Mouse (Mus musculus) CH12.LX (cell line): ENCODE measurements around the gene Mlph. TPM values are rescaled to one million over a fixed set of nuclear protein-coding genes. Genes with fewer than 3 reads are reported as not detected.

ENCODE experiments used
- DNase-seq: peaks from one replicate; pipeline ENCODE4 v3.0.0-alpha.2; 2013; ENCODE audit errors: extremely low read depth
- H3K27ac ChIP-seq: 2 replicates; pipeline ENCODE4 v1.5.1; 2012; ENCODE audit warnings: low read depth, mild to moderate bottlenecking, control low read depth, moderate library complexity; ENCODE audit not compliant: insufficient read depth
- H3K27me3 ChIP-seq: replicated peaks from 2 replicates; pipeline ENCODE3; 2012; ENCODE audit warnings: inconsistent platforms
- H3K36me3 ChIP-seq, 2 experiments: replicated peaks in 1 of 2; 2 replicates each; pipeline versions ENCODE3 to v1.6.1; 2012; ENCODE audit warnings: inconsistent platforms in 1 of 2, low read length in 1 of 2, mild to moderate bottlenecking in 1 of 2, mixed read lengths in 1 of 2, moderate library complexity in 1 of 2; ENCODE audit not compliant: control insufficient read depth in 1 of 2, insufficient read depth in 1 of 2
- H3K4me1 ChIP-seq, 2 experiments: 2 replicates each; pipeline ENCODE4 v1.6.1; 2012; ENCODE audit warnings: inconsistent platforms in 1 of 2, moderate library complexity in 1 of 2; ENCODE audit not compliant: insufficient read depth in 2 of 2, control insufficient read depth in 1 of 2
- H3K4me2 ChIP-seq: 2 replicates; pipeline ENCODE4 v1.6.1; 2012; ENCODE audit warnings: low read depth, mild to moderate bottlenecking, control low read depth; ENCODE audit not compliant: poor library complexity, insufficient read depth, severe bottlenecking
- H3K4me3 ChIP-seq, 3 experiments: fragments of 150-350 bp in 1 of 3; sonication (generic) in 1 of 3; replicated peaks in 1 of 3; 2 replicates each; pipeline versions ENCODE3 to v1.5.1; 2011 to 2012; ENCODE audit warnings: low read depth in 2 of 3, low read length in 2 of 3, mild to moderate bottlenecking in 2 of 3, moderate library complexity in 2 of 3, control low read depth in 1 of 3, improper control_type of control experiment in 1 of 3, inconsistent platforms in 1 of 3, mixed read lengths in 1 of 3; ENCODE audit not compliant: poor library complexity in 1 of 3
- H3K79me2 ChIP-seq: replicated peaks from 2 replicates; pipeline ENCODE4 v1.6.1; 2012; ENCODE audit warnings: mild to moderate bottlenecking, moderate library complexity; ENCODE audit not compliant: control insufficient read depth, poor library complexity, insufficient read depth, severe bottlenecking; ENCODE audit errors: extremely low read depth
- H3K9ac ChIP-seq: 2 replicates; pipeline ENCODE4 v1.6.1; 2012; ENCODE audit warnings: low read depth, mild to moderate bottlenecking, control low read depth, moderate library complexity; ENCODE audit not compliant: insufficient read depth
- H3K9me3 ChIP-seq: replicated peaks from 2 replicates; pipeline ENCODE3; 2012; ENCODE audit warnings: low read length, inconsistent platforms, mixed read lengths
- BHLHE40 ChIP-seq: IDR thresholded peaks from 2 replicates; pipeline ENCODE4 v1.6.1; 2011; ENCODE audit warnings: mild to moderate bottlenecking, low read depth, low read length, improper control_type of control experiment
- CHD1 ChIP-seq: IDR thresholded peaks from 2 replicates; pipeline ENCODE4 v1.6.1; 2012; ENCODE audit warnings: low read depth, low read length, improper control_type of control experiment, inconsistent platforms
- CTCF ChIP-seq, 2 experiments: IDR thresholded peaks in 1 of 2; conservative IDR thresholded peaks in 1 of 2; 2 replicates each; pipeline ENCODE4 v1.5.1; 2011 to 2012; ENCODE audit warnings: low read depth in 2 of 2, low read length in 2 of 2, improper control_type of control experiment in 1 of 2, inconsistent platforms in 1 of 2, mild to moderate bottlenecking in 1 of 2, moderate library complexity in 1 of 2
- EP300 ChIP-seq: IDR thresholded peaks from 2 replicates; pipeline ENCODE4 v1.6.1; 2011; ENCODE audit warnings: low read length, improper control_type of control experiment
- ETS1 ChIP-seq: conservative IDR thresholded peaks from 2 replicates; pipeline ENCODE4 v1.6.1; 2012; ENCODE audit warnings: low read depth, mild to moderate bottlenecking, inconsistent platforms, low read length, improper control_type of control experiment, moderate library complexity
- HCFC1 ChIP-seq: IDR thresholded peaks from 2 replicates; pipeline ENCODE4 v1.6.1; 2012; ENCODE audit warnings: low read depth, mild to moderate bottlenecking, inconsistent platforms, low read length, improper control_type of control experiment
- IRF4 ChIP-seq: IDR thresholded peaks from 2 replicates; pipeline ENCODE4 v1.6.1; 2014; ENCODE audit warnings: low read depth, mild to moderate bottlenecking, inconsistent platforms, low read length, improper control_type of control experiment
- JUN ChIP-seq: IDR thresholded peaks from 2 replicates; pipeline ENCODE4 v1.6.1; 2011; ENCODE audit warnings: low read depth, mild to moderate bottlenecking, low read length, improper control_type of control experiment, moderate library complexity; ENCODE audit not compliant: insufficient read depth
- JUND ChIP-seq: conservative IDR thresholded peaks from 2 replicates; pipeline ENCODE4 v1.6.1; 2011; ENCODE audit warnings: low read depth, low read length, improper control_type of control experiment
- MEF2A ChIP-seq: IDR thresholded peaks from 2 replicates; pipeline ENCODE4 v1.6.1; 2014; ENCODE audit warnings: low read depth, mild to moderate bottlenecking, inconsistent platforms, low read length, improper control_type of control experiment, borderline replicate concordance
- NELFE ChIP-seq: IDR thresholded peaks from 2 replicates; pipeline ENCODE4 v1.6.1; 2011; ENCODE audit warnings: low read depth, low read length, improper control_type of control experiment
- NRF1 ChIP-seq: IDR thresholded peaks from 2 replicates; pipeline ENCODE4 v1.6.1; 2014; ENCODE audit warnings: low read depth, mild to moderate bottlenecking, inconsistent platforms, low read length, improper control_type of control experiment, moderate library complexity
- POLR2A ChIP-seq: IDR thresholded peaks from 2 replicates; pipeline ENCODE4 v1.6.1; 2011; ENCODE audit warnings: low read depth, mild to moderate bottlenecking, improper control_type of control experiment, low read length
- RCOR1 ChIP-seq: conservative IDR thresholded peaks from 2 replicates; pipeline ENCODE4 v1.6.1; 2012; ENCODE audit warnings: low read depth, mild to moderate bottlenecking, inconsistent platforms, low read length, improper control_type of control experiment
- SMC3 ChIP-seq: IDR thresholded peaks from 2 replicates; pipeline ENCODE4 v1.6.1; 2011; ENCODE audit warnings: low read depth, low read length, improper control_type of control experiment
- TBP ChIP-seq: conservative IDR thresholded peaks from 2 replicates; pipeline ENCODE4 v1.6.1; 2011; ENCODE audit warnings: low read depth, low read length, improper control_type of control experiment
- USF1 ChIP-seq: IDR thresholded peaks from 2 replicates; pipeline ENCODE4 v1.6.1; 2014; ENCODE audit warnings: low read depth, mild to moderate bottlenecking, inconsistent platforms, low read length, improper control_type of control experiment
- USF2 ChIP-seq: conservative IDR thresholded peaks from 2 replicates; pipeline ENCODE4 v1.6.1; 2011; ENCODE audit warnings: low read depth, low read length, improper control_type of control experiment
- ZC3H11A ChIP-seq: IDR thresholded peaks from 2 replicates; pipeline ENCODE4 v1.6.1; 2012; ENCODE audit warnings: low read depth, mild to moderate bottlenecking, inconsistent platforms, low read length, improper control_type of control experiment
- ZKSCAN1 ChIP-seq: IDR thresholded peaks from 2 replicates; pipeline ENCODE4 v1.6.1; 2012; ENCODE audit warnings: low read depth, inconsistent platforms, low read length, improper control_type of control experiment, borderline replicate concordance
- ZMIZ1 ChIP-seq: IDR thresholded peaks from 2 replicates; pipeline ENCODE4 v1.6.1; 2012; ENCODE audit warnings: low read depth, mild to moderate bottlenecking, inconsistent platforms, low read length, improper control_type of control experiment
- dilution Hi-C: fragments of 300-500 bp; cut with MboI; formaldehyde crosslinking; loops from 2 replicates; pipeline ENCODE4 v1.14.3; 2020; ENCODE audit warnings: low sequenced_read_pairs; ENCODE audit not compliant: extremely low pct_unique_long_range_greater_than_20kb, extremely low pct_ligation_motif_present
- in situ Hi-C: fragments of 300-500 bp; cut with MboI; formaldehyde crosslinking; loops from 3 replicates; pipeline ENCODE4 v1.14.3; 2019; ENCODE audit warnings: low sequenced_read_pairs, low pct_ligation_motif_present, low pct_unique_long_range_greater_than_20kb, mixed read lengths
- polyA plus RNA-seq: library from polyadenylated mRNA; unstranded; fragments of >175 nt; gene quantifications from 2 replicates; pipeline ENCODE4 v1.2.1, GENCODE M21; 2012; ENCODE audit warnings: low read depth; ENCODE audit not compliant: insufficient read length
- total RNA-seq, 2 experiments: library from RNA; depleted of rRNA; stranded (reverse); fragments of 300-350 nt in 1 of 2; fragments of >200 nt in 1 of 2; gene quantifications; 2 replicates each; pipeline ENCODE4 v1.2.3; 2012 to 2014

Gene Mlph
- total and polyA plus RNA-seq, 3 experiments, result not detected

GRCm38 (mm10) chr1:90956245-90957096 is 41.6 kb downstream of the Mlph start (continued):
- TF ChIP-seq ZC3H11A (peak; percentile 39; the same call in 1 of the 2 replicates), NRF1 (no peak), CTCF (conservative IDR thresholded peaks at IDR 0.05 in 1 of 2, IDR thresholded peaks at IDR 0.05 in 1 of 2; ENCODE audit: low read depth in 2 of 2, low read length in 2 of 2) (peak; percentile 86 to 87), USF2 (no peak), CHD1 (no peak), JUND (0 out of 2 replicates have a peak, but pooled peaks have one; percentile 19), RCOR1 (no peak)

- no peak for TF ChIP-seq POLR2A
- no peak for TF ChIP-seq NELFE
- TF ChIP-seq EP300, result no peak
- no peak for TF ChIP-seq MEF2A
- TF ChIP-seq ZKSCAN1, result no peak
- no peak for TF ChIP-seq ZC3H11A
- TF ChIP-seq USF2, result no peak
- no peak for TF ChIP-seq USF1
- no peak for TF ChIP-seq ETS1
- TF ChIP-seq JUN, result no peak
- TF ChIP-seq ZMIZ1, result no peak
- TF ChIP-seq BHLHE40, result no peak
- no peak for TF ChIP-seq RCOR1
- TF ChIP-seq HCFC1, result no peak
- no peak for TF ChIP-seq IRF4
- no peak for TF ChIP-seq SMC3
- no peak for TF ChIP-seq TBP
- no peak for TF ChIP-seq NRF1
- H3K4me1 ChIP-seq, result no peaks in the 10 kb centered on the region
- in situ Hi-C loops, result no loop called here
- peaks cover 81% of the 10 kb centered on the region for H3K27me3 ChIP-seq
- no peak overlapping the region for H3K4me2 ChIP-seq
- no peaks in the 10 kb centered on the region for H3K79me2 ChIP-seq
- DNase-seq, result no peak
- no peaks in the 10 kb centered on the region for H3K9me3 ChIP-seq
- dilution Hi-C loops, result no loop called here
- no peak overlapping the region for H3K9ac ChIP-seq
- no peaks in the 10 kb centered on the region for H3K36me3 ChIP-seq
- no peak overlapping the region for H3K27ac ChIP-seq
- H3K4me3 ChIP-seq, result no peak overlapping the region
These were observed 47.6 kb downstream of the Mlph start for GRCm38 (mm10) chr1:90962526-90962925.
